Mouse (Mus musculus) cerebellum, postnatal 4 days (tissue): Measurements from ENCODE around the gene Gm20388.

Source experiments
- DNase-seq, 2 experiments: peaks; one replicate each; pipeline ENCODE4 v3.0.0; 2022; ENCODE audit warnings: low spot score in 2 of 2, mixed read lengths in 1 of 2

Gm20388 gene

GRCm38 (mm10) chr8:120411862-120412261 is 501.2 kb downstream of the Gm20388 start:
- DNase-seq, result no peak

GRCm38 (mm10) chr8:120412357-120412756 is 501.7 kb downstream of the Gm20388 start:
- no peak for DNase-seq

- DNase-seq, result no peak
Measured at GRCm38 (mm10) chr8:120412911-120413625, 502.4 kb downstream of the Gm20388 start.

- no peak for DNase-seq
Measured at GRCm38 (mm10) chr8:120413626-120413988, 503.0 kb downstream of the Gm20388 start.

- DNase-seq, result no peak
Measured at GRCm38 (mm10) chr8:120414216-120414615, 503.6 kb downstream of the Gm20388 start.

- no peak for DNase-seq
Measured at GRCm38 (mm10) chr8:120415474-120415873, 504.8 kb downstream of the Gm20388 start.

- no peak for DNase-seq
Measured at GRCm38 (mm10) chr8:120416173-120416521, 505.5 kb downstream of the Gm20388 start.

- peak; percentile 60 to 84 for DNase-seq
Measured at GRCm38 (mm10) chr8:120416522-120417394, 506.1 kb downstream of the Gm20388 start.

GRCm38 (mm10) chr8:120418188-120418587 is 507.5 kb downstream of the Gm20388 start:
- DNase-seq, result no peak

GRCm38 (mm10) chr8:120419675-120420074 is 509.0 kb downstream of the Gm20388 start:
- DNase-seq, result no peak

GRCm38 (mm10) chr8:120420226-120420625 is 509.6 kb downstream of the Gm20388 start:
- DNase-seq, result no peak

GRCm38 (mm10) chr8:120421638-120422037 is 511.0 kb downstream of the Gm20388 start:
- no peak for DNase-seq

- no peak for DNase-seq
Measured at GRCm38 (mm10) chr8:120422236-120422635, 511.6 kb downstream of the Gm20388 start.

- DNase-seq, result no peak
Measured at GRCm38 (mm10) chr8:120423576-120423975, 512.9 kb downstream of the Gm20388 start.

- no peak for DNase-seq
Measured at GRCm38 (mm10) chr8:120424829-120425198, 514.2 kb downstream of the Gm20388 start.

- DNase-seq, result no peak
Measured at GRCm38 (mm10) chr8:120425199-120425941, 514.7 kb downstream of the Gm20388 start.

GRCm38 (mm10) chr8:120426105-120426504 is 515.5 kb downstream of the Gm20388 start:
- DNase-seq, result no peak

- peak in 1 of 2 experiments; percentile 62 for DNase-seq
Measured at GRCm38 (mm10) chr8:120426622-120427385, 516.2 kb downstream of the Gm20388 start.

- no peak for DNase-seq
Measured at GRCm38 (mm10) chr8:120428492-120428891, 517.9 kb downstream of the Gm20388 start.

- DNase-seq, result no peak
Measured at GRCm38 (mm10) chr8:120429116-120429515, 518.5 kb downstream of the Gm20388 start.

GRCm38 (mm10) chr8:120431042-120431441 is 520.4 kb downstream of the Gm20388 start:
- no peak for DNase-seq

- no peak for DNase-seq
Measured at GRCm38 (mm10) chr8:120432438-120432837, 521.8 kb downstream of the Gm20388 start.
